ENCODE assay signal across 18 mouse cellular contexts in genomic region chr7:95354991-95355390, GRCm38 (mm10).
DNase-seq lines count a peak whose midpoint lies in the region; ATAC-seq and TF ChIP-seq lines count a peak whose summit lies in the region.
"Had no signal": no experiment of that assay in that cellular context is flagged by ENCODE, and none has a peak within 500 bp of the region (broad histone marks: within the 10 kb centered on the region; RNA-seq: fewer than 3 reads in every experiment).

No protein-coding gene starts in this region.

- H3K4me2 ChIP-seq in forebrain, embryonic 16.5 days (ENCODE audit: low read length) = no peak overlapping the region
- H3K4me2 ChIP-seq in forebrain, embryonic 12.5 days = no peak overlapping the region
- H3K4me2 ChIP-seq in lung, embryonic 14.5 days = no peak overlapping the region
- H3K4me2 ChIP-seq: heart, embryonic 12.5 days; neural tube, embryonic 13.5 days; stomach, embryonic 15.5 days had no signal

- H3K9me3 ChIP-seq in forebrain, embryonic 16.5 days (ENCODE audit: control insufficient read depth, low read length) = no peaks in the 10 kb centered on the region
- H3K9me3 ChIP-seq in forebrain, embryonic 12.5 days = no peaks in the 10 kb centered on the region
- H3K9me3 ChIP-seq in lung, embryonic 14.5 days (ENCODE audit: low read depth, low read length) = no peaks in the 10 kb centered on the region
- H3K9me3 ChIP-seq: neural tube, embryonic 13.5 days; stomach, embryonic 15.5 days had no signal

- H3K36me3 ChIP-seq in forebrain, embryonic 16.5 days (ENCODE audit: control insufficient read depth, insufficient read depth) = no peaks in the 10 kb centered on the region
- no peaks in the 10 kb centered on the region for H3K36me3 ChIP-seq in forebrain, embryonic 12.5 days (replicated peaks)
- H3K36me3 ChIP-seq in lung, embryonic 14.5 days (ENCODE audit: insufficient read depth) = no peaks in the 10 kb centered on the region
- no peaks in the 10 kb centered on the region for H3K36me3 ChIP-seq in testis, adult 2 months (ENCODE audit: control insufficient read depth, insufficient read depth, low read length)
- H3K36me3 ChIP-seq: heart, embryonic 12.5 days; neural tube, embryonic 13.5 days; stomach, embryonic 15.5 days had no signal

- peaks cover 5% of the 10 kb centered on the region; the same call in 1 of the 2 replicates for H3K4me1 ChIP-seq in forebrain, embryonic 16.5 days (replicated peaks; ENCODE audit: control insufficient read depth, insufficient read depth, low read length)
- H3K4me1 ChIP-seq in forebrain, embryonic 12.5 days = peaks cover 9% of the 10 kb centered on the region
- H3K4me1 ChIP-seq in lung, embryonic 14.5 days (ENCODE audit: insufficient read depth) = no peaks in the 10 kb centered on the region
- H3K4me1 ChIP-seq in testis, adult 2 months (ENCODE audit: control insufficient read depth, insufficient read depth, low read length) = no peaks in the 10 kb centered on the region; the same call in 1 of the 2 replicates
- H3K4me1 ChIP-seq: heart, embryonic 12.5 days; stomach, embryonic 15.5 days had no signal

- ATAC-seq in forebrain, embryonic 16.5 days = 0 out of 2 replicates have a peak, but pooled peaks have one; percentile 23
- no peak for ATAC-seq in forebrain, embryonic 12.5 days (ENCODE audit: low FRiP score)
- ATAC-seq in lung, embryonic 14.5 days (ENCODE audit: insufficient read depth) = no peak
- ATAC-seq: inflammation-experienced regulatory T-cells, adult 6 months had no signal

- H3K4me3 ChIP-seq in forebrain, embryonic 16.5 days (replicated peaks; ENCODE audit: low read length) = no peak overlapping the region
- H3K4me3 ChIP-seq in forebrain, embryonic 12.5 days (replicated peaks) = no peak overlapping the region
- no peak overlapping the region for H3K4me3 ChIP-seq in lung, embryonic 14.5 days (ENCODE audit: low read depth, low read length)
- no peak overlapping the region for H3K4me3 ChIP-seq in testis, adult 2 months (ENCODE audit: control insufficient read depth, low read depth, low read length)
- H3K4me3 ChIP-seq: heart, embryonic 12.5 days; neural tube, embryonic 13.5 days; stomach, embryonic 15.5 days had no signal

- no peak for TF ChIP-seq CTCF in lung, embryonic 14.5 days (IDR thresholded peaks at IDR 0.05; ENCODE audit: low read depth)
- peak; percentile 6; the same call in 1 of the 2 replicates for TF ChIP-seq CTCF in testis, adult 2 months (IDR thresholded peaks at IDR 0.05; ENCODE audit: control insufficient read depth, insufficient read depth, insufficient replicate concordance, low read depth, low read length)

- no peak overlapping the region for H3K9ac ChIP-seq in forebrain, embryonic 16.5 days (replicated peaks; ENCODE audit: low read depth, low read length)
- H3K9ac ChIP-seq in forebrain, embryonic 12.5 days = no peak overlapping the region
- H3K9ac ChIP-seq in lung, embryonic 14.5 days = no peak overlapping the region
- H3K9ac ChIP-seq: heart, embryonic 12.5 days; liver, embryonic 14.5 days; neural tube, embryonic 13.5 days; stomach, embryonic 15.5 days had no signal

- 76% methylated on average over 2 of the region's 2 CpGs for WGBS in forebrain, embryonic 16.5 days
- 68% methylated on average over 2 of the region's 2 CpGs for WGBS in forebrain, embryonic 12.5 days
- 60% methylated on average over 2 of the region's 2 CpGs for WGBS in lung, embryonic 14.5 days

- peak; percentile 0 for DNase-seq in lung, embryonic 14.5 days
- no peak for DNase-seq in lung, postnatal 36 days
- no peak for DNase-seq in testis, postnatal 10 days (ENCODE audit: low spot score)
- no peak for DNase-seq in cerebellum, postnatal 14 days
- DNase-seq: B cell, adult 2 months; cerebellum, adult 2 months; heart, adult 11 months; kidney, adult 9 months; kidney, postnatal 25 days; right cerebral cortex, postnatal 25 days had no signal

- no peaks in the 10 kb centered on the region for H3K27me3 ChIP-seq in forebrain, embryonic 16.5 days (replicated peaks; ENCODE audit: control insufficient read depth, insufficient read depth, low read length)
- H3K27me3 ChIP-seq in forebrain, embryonic 12.5 days = no peaks in the 10 kb centered on the region
- no peaks in the 10 kb centered on the region for H3K27me3 ChIP-seq in lung, embryonic 14.5 days (ENCODE audit: insufficient read depth, low read length)
- H3K27me3 ChIP-seq in testis, adult 2 months (ENCODE audit: control insufficient read depth, insufficient read depth, low read length) = no peaks in the 10 kb centered on the region
- H3K27me3 ChIP-seq: heart, embryonic 12.5 days; neural tube, embryonic 13.5 days; stomach, embryonic 15.5 days had no signal

- H3K27ac ChIP-seq in forebrain, embryonic 16.5 days (ENCODE audit: low read length) = no peak overlapping the region
- H3K27ac ChIP-seq in forebrain, embryonic 12.5 days = no peak overlapping the region
- no peak overlapping the region for H3K27ac ChIP-seq in lung, embryonic 14.5 days (ENCODE audit: low read depth)
- no peak overlapping the region for H3K27ac ChIP-seq in testis, adult 2 months (ENCODE audit: control insufficient read depth, insufficient read depth, low read depth, low read length)
- H3K27ac ChIP-seq: liver, embryonic 14.5 days; neural tube, embryonic 13.5 days; stomach, embryonic 15.5 days had no signal

- no peak for TF ChIP-seq POLR2A in testis, adult 2 months (IDR thresholded peaks at IDR 0.05; ENCODE audit: control insufficient read depth, low read depth, low read length)
